Mouse (Mus musculus) frontal cortex, postnatal 14 days (tissue): ENCODE results near the gene Sfrp5.
A peak's percentile ranks its signal among the peaks of the same experiment; 100 is the strongest.

Experiments used
- DNase-seq, 2 experiments: peaks; one replicate each; pipeline ENCODE4 v3.0.0; 2022; ENCODE audit warnings: low spot score in 2 of 2

The Sfrp5 gene

DNA sequence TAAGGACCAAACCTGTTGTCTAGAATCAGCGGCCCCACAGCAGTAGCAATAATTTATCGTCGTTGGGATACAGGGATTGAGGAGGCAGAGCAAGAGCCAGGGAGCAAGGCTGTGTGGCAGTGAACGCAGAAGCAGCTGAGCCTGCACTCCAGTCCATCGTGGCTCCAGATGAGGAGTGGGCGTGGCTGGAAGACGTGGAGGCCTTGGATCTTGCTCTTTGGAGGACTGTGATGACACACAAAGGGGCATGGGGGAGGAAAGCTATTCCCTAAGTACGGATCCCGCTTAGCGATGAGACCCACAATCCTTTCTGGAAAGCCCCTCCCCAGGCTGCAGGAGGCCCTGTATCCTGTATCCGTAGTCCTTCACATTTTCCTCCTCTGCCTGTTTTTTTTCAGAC is 4.0 kb downstream of the Sfrp5 start:
- no peak for DNase-seq

DNA sequence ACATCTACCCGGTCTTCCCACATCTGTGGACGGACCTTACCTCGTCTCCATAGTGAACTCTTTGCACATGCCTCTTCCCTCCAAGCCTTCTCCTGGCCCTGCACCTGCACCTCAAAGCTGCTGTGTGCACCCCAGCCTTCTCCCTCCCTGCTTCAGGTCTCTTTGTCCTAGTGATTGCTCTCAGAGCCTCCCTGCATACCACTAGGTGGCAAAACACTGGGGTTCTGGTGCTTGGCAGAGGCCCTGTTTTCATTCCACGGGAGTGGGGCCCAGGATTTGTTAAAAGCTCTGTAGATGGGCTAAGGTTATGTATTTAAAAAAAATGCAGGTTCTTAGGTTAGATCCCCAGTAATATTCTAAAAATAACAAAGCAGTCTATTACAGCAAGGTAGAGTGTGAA is 5.0 kb downstream of the Sfrp5 start:
- DNase-seq = no peak

DNA sequence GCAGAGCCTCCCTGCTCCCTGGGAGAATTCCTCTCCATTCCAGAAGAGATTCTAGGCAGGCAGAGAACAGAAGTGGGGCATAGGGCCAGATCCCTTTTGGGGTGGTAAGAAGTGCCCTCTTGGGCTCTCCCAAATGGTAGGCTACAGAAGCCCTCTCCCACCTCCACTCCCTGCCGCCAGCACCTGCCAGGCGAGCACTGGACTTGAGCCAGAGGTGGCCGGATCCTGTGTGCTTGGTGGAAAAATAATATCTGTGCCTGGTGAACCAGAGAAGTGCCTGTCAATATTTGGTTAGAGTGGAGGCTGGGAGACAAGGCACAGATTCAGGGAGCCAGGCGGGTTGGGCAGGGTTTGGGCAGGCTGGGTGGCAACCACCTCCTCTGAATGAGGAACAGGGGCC is 5.7 kb downstream of the Sfrp5 start:
- no peak for DNase-seq

DNA sequence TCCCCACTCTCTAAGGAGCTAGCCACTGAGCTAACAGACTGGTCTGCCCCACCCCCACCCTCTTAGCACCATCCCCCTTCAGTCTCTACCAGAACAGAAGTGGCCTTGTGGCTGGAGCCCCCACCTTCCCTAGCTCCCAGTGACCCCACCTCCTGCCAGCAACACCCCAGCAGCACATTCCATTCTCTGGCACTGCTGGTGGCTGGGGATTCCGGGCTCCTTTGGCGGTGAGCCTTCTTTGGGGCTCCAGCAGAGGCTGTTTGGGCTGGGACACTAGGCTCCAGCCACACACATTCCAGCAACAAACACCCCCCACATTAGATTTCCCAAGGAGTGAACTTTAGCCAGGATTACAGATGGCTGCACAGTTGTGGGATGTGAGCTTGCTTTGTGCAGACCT is 8.7 kb downstream of the Sfrp5 start:
- no peak for DNase-seq

DNA sequence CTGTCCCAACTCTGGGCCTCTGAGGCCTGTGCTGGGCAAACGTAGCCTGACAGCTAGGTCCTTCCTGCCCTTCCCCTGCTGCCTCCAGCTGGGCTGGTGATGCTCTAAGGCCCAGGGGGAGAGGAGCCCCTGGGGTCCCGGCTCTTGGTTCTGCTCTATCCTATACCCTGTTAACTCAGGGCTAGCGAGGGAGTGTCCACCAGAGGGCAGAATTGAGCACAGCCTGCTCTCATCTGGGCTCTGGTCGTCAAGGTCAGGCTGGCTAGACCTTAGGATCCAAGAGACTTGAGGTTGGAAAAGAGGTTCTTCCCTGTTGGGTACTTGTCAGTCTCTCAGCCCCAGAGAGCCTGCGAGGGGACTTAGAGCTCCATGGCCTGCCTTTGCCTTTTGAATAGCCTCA is 11.6 kb downstream of the Sfrp5 start:
- DNase-seq = peak in 1 of 2 experiments; percentile 38

DNA sequence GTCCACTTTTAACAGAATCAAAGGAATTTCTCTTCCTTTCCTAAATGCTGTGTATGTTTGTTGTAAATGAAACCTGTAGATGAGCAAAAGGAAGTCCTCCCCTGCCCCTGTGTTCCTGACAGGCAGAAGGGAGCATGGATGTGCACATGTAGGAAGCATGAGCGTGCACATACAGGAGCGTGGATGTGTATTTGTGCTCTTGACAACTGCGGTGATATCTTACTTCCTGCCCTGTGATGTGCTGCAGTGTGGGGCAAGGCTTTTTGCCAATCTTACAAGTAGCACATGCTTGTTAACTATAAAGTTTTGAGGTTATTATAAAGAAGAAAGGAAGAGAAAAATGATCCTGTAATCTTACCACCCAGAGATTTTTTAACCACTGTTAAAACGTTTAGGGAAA is 12.3 kb downstream of the Sfrp5 start:
- DNase-seq = no peak

DNA sequence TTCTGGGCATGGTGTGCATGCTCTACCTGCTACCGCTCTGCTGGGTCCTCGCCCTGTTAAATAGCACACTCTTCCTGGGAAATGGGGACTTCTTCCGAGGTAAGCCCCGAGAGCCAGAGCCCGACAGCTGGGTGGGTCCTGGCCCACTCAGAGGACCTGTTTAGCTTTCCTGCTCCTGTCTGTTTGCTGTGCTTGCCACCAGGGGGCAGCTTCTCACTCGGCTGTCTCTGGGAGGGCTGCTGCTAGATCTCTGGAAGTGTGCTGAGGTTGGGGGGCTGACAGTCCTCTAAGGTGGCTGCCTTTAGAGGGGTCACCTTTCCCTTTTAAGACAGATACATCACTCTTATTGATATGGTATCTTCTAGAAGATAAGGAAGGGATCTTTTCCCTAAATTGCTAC is 19.4 kb downstream of the Sfrp5 start:
- no peak for DNase-seq

DNA sequence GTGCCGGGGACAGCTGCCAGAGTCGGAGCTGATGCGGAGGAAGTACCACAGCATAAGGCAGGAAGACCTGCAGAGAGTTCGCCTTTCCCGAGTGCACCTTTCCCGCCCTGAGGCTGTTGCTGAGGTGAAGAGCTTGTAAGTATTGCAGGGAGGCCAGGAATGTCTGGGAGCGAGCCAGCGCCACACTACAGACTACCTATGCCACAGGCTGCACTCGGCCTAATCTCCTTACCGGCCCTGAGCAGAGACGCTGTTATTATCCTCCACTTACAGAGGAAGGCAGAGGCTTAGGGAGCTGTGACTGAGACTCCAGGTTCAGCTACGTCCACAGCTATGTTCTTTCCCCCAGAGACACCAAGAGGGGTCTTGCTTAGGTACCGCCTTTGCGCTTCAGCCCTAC is 22.7 kb downstream of the Sfrp5 start:
- DNase-seq = no peak

DNA sequence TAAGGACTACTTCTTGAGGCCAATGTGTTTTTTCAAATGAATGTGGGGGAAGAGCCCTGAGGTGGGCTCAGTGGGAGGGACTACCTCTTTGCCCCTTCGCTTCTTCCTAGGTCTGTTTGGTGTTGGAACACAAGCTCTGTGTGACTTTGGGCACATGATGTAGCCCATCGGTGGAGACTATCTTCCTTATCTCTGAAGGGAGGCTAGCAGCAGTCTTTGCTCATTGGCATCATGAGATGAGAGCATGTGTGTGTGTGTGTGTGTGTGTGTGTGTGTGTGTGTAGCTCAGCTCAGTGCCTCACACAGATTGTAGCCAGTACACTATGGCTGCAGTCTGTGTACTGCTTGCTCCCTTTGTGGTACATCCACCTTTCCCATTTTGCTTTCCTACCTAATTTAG is 24.6 kb downstream of the Sfrp5 start:
- DNase-seq = no peak

DNA sequence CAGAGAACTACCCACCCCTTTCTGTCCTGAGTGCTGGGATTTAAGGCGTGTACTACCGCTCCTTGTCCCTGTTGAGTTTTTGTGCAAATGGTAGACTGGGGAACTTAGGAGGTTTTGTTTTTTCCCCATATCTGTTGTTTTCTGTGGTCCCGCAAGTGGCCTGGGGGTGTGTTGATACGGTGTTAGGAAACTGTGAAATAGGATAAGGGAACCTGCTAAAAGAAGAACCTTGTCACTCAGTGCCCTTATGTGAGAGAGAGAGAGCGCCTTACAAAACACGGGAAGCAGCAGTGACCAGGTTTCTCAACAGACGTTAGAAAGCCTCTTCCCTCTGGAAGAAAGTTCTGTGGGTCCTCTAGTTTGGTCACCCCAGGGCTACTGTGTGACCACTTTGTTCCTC is 25.2 kb downstream of the Sfrp5 start:
- DNase-seq = no peak

DNA sequence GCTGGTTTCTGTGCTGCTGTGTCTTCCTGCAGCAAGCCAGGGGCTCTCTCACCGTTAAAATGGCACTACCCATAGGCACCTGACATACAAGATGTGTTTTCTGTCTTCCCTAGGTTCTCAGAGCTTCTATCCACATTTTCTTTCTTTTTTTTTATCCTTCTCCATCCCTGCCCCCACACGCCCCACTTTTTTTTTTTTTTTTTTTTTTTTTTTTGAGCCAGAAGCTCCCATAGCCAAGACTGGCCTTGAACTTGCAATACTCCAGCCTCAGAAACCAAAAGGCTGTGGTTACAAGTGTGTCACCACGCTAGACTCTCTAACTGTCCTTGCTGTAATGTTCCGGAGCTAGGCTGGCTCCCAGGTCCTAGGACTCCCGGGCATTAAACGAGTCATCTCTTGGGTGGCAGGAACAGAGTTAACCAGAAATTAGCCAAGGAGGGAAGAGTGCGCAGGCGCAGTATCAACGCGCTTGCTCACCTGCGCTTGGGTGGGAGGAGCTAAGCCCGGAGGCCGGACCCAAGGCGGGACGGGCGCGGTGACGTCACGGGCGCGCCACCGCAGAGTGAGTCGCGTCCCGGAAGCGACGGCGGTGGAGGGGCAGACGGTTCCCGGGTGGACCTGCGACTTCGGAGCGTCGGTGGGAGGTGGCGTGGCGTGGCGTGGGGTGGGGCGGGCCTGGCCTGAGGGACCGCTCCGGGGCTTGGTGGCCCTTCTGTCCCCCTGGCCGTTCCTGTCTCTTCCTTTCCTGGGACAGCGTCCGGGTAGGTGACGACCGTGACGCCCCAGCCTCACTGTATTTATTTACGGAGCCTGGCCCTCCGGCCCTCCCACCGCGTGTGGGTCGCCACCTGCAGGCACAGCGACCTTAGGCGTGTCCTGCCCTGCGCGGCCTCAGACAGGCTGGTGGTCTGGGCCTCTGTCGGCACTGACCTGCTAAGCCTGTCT is 31.8 kb downstream of the Sfrp5 start:
- DNase-seq = peak; percentile 85 to 89

DNA sequence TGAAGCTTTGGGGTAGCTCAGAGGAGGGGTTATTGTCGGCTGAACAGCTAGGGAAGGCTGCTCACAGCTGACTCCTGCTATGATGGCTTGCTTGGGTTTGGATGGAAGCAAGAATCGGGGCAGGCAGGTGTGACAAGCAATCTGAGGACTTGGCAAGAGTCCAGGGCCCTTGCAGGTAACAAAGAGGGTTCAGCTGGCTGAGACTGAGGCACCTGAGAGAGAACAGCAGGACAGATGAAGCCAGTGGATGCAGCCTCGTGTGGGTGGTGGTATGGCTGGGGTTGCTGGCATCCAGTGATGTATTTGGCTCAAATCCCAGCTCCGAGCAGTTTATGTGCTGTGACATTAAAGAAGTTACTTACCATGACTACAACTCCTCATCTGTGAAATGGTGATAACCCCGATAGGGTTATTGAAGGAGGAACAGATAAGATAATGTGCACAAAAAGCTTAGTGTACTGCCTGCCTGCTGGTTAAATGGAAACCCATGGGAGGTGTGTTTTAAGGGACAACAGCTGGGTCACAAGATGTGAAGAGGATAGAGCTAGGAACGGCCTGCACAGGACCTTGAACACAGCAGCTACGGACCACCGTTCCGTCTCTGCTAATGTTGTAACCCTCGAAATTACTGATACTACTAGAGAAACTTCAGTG is 32.6 kb downstream of the Sfrp5 start:
- no peak for DNase-seq

DNA sequence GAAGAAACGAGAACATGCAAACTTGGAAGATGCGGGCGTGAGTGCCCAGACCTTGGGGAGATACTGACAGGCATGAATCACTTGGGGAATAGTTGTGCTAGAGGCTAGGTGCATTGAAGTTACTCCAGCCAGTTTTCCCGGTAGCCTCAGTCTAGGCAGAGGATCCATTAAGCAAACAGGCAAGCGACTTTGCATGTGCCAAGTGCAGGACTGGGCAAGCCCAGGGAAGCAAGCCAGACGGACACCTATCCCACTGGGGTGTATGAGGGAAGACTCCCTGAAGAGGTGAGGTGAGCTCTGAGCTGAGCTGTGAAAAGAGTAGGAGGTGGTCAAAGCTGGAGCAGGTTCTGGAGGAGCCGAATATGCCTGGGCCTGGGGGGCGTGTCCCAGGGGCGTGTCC is 34.6 kb downstream of the Sfrp5 start:
- DNase-seq = no peak

DNA sequence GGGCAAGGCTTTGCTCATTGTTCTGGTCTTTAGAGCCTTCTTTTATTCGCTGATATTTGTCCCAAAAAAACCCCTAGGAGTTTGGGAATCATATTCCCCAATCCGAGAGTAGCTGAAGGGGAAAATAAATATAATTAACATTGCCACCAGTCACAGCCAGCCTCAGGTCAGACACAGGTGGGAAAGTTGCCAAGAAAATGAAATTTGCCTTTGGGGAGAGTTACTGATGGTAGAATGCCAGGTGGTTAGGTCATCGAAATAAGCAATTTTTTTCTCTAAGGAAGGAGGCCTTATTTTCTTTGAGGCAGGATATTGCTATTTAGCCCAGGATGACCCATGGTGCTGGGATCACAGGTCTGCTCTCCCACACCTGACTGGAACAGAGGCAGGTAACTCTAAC is 35.3 kb downstream of the Sfrp5 start:
- no peak for DNase-seq

DNA sequence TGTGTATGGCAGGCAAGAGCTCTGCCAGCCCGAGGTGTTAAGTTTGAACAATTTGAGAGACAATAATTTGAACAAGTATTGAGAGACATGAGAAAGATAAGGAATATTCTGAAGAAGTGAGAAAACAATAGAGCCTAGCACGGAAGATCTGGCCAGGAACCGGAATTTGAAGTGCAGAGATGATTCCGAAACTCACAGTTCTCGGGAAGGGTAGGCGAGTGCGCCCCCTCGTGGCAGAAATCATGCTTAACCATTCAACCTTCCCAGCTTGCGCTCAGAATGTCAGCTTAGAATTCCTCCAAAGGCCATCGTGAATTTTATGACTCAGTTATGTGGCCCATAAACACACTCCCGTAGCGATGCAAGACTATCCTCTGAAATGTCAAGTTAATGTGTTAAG is 35.9 kb downstream of the Sfrp5 start:
- peak in 1 of 2 experiments; percentile 84 for DNase-seq

DNA sequence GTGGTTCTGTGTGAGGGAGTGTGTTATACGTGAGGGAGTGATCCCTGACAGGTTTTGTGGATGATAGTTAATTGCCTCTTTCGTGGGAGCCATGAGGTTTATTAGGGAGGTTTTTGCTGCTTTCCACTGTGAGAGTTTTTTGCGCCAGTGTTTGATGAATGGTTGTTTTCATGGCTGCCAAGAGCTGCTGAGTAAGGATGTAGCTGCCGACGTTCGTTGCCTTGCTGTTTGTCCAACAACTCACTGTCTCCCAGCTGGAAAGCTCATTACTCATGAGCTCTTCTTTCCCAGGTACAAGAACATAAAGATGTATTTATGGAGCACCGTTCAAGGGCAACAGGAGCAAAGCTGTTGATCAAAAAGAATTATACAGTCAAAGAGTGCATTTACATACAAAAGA is 37.9 kb downstream of the Sfrp5 start:
- no peak for DNase-seq

DNA sequence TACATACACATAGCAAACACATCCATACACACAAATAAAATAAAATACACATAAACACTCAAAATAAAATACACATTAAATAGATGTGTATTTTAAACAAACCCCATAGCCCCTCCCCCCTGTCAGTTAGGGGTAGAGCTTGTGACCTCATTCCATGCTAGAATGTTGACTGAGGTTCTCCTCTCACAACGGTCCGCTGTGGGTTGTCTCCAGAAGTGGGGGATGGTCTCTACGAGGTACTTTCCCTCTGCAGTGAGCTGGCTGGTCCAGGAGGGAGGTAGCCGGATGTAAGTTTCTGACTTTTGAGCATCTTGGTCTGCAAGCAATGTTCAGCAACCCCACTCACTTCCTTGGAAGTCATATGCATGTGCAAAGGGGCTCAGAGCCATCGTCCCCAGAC is 38.3 kb downstream of the Sfrp5 start, which contains the start of gene Zfyve27:
TSS of gene Zfyve27 (plus strand) at position 188 of the 400 bp plus-strand sequence.
- DNase-seq = no peak

DNA sequence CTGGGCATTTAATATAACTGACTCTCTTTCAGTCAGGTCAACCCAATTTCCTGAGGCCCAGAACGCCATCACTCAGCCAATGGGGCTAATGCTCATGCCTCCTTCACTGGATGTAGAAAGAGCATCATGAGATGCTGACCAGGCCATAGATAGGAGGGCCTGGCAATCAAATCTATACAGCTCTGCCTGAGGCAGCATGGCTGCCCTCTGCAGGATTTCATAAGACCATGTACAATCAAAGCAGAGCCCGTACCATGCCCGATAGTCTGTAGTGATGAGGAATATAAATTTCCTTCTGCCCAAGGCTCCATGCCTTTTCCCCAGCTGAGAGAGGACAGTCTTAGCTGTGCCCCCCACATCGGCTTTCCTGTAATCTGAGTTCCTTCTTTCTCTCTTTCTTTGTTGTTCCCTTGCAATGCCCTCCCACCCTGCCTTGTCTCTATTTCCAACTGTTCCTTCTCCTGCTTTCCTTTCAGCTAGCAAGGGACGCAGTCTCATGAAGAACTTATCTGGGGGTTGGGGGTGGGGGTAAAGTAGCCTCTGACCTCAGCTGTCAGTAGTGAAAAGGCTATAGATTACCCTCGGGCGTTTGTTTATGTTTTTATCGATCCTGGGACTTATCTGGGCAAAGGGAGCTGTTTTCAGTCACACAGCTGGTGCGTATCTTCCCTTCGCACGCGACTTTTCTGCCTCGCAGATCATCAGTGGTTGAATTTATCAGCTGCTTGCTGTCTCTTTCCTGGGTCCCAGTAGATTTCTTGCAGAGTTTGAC is 43.6 kb downstream of the Sfrp5 start:
- no peak for DNase-seq

DNA sequence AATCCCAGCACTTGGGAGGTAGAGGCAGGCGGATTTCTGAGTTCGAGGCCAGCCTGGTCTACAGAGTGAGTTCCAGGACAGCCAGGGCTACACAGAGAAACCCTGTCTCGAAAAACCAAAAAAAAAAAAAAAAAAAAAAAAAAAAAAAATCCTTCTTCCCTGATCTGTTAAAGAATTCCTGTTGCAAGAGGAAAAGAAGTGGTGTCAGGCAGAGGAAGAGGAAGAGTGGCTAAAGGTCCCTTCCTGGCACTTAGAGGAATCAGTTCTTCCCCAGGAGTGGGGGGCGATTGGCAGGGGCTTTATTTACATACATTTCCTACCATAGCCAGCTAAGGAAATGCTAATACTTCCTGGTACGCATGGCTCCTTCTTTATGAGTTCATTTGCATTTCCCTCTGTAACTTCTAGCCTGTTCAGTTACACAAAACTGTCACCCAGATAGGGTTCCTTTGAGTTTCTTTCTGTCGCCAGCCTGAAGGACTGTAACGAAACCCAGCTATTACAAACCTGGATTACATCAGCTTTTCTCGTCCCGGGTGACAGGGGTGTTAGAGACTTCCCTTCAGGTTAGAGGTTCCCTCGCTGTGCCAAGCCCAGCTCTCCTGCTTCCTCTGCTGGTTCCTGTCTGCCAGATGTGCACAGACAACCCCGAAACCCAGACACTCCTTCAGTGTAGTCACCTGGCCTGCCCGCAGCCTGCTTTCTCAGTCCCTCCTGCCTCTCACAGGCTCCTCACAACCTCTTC is 44.4 kb downstream of the Sfrp5 start:
- DNase-seq = no peak

DNA sequence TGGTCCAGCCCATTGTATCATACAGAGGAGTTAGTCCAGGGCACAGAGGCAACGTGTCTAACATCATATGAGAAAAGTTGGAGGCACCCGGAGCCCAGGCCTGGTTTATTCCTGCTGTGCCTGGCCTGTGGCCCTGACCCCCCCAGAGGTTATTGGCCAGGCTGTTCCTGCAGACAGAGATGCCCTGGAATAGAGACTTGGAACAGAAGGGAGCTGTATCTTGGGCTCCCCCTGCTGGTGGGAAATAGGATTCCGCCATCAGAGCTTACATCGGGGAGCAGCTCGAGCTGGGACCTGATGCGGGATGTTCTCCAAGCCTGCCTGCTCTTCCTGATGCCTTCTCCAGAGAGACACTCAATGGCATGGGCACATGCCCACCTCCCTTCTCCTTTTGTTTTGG is 50.1 kb downstream of the Sfrp5 start:
- peak; percentile 73 to 84 for DNase-seq

DNA sequence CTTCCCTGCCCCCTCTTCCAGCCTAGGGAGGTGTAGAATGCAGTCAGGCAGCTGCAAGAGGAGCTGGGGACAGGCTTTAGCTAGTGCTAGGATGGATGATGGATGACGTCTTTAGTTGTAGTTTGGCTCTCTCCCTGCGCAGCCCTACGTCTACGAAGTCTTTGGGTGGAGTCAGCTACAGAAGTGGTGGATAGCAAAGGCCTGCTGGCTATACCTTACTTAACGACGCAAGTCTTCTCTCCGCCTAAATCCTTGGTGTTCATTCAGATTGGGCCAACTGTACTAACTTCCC is 53.5 kb downstream of the Sfrp5 start:
- DNase-seq = no peak
